Mouse (Mus musculus) inflammation-experienced regulatory T-cells, adult 6 months (primary cell): ENCODE data around the gene Stbd1. TPM values are rescaled to one million over a fixed set of nuclear protein-coding genes. Genes with fewer than 3 reads are reported as not detected.

Experiments used
- polyA plus RNA-seq, 3 experiments: library from polyadenylated mRNA; unstranded; fragments of 100-300 nt; shearing (Covaris generic); gene quantifications; one replicate each; pipeline ENCODE4 v1.2.1; 2017

Gene Stbd1
- polyA plus RNA-seq, 3 experiments from 2014 or later, result 1.2 TPM; not detected in 2

Other genes with a start within 250 kb of the Stbd1 start
- 10 to 100 TPM; 32.4 to 55.2 (median 40.2) TPM for gene Nup54, start 167.8 kb upstream of the Stbd1 start, polyA plus RNA-seq
- 1 to 10 TPM; 8.3 to 9.2 (median 8.5) TPM for gene Scarb2, start 96.2 kb upstream of the Stbd1 start, polyA plus RNA-seq
- gene Fam47e, start 48.0 kb upstream of the Stbd1 start, polyA plus RNA-seq, result not detected
- gene Ccdc158, start 72.2 kb downstream of the Stbd1 start, polyA plus RNA-seq, result not detected
- under 1 TPM in 1 of 3 experiments, not detected in 2; 0.05 TPM for gene Shroom3, start 80.4 kb downstream of the Stbd1 start, polyA plus RNA-seq